Mouse (Mus musculus) spleen, adult 10 weeks (tissue): ENCODE data around the gene Zbtb8b. TPM values are rescaled to one million over a fixed set of nuclear protein-coding genes. Genes with fewer than 3 reads are reported as not detected.

Source experiments
- polyA plus RNA-seq: library from polyadenylated mRNA; stranded (reverse); fragments of 350-450 nt; fragmentation: Illumina TruSeq; extraction: RNeasy Lipid Tissue Mini Kit (QIAGEN cat#74804); gene quantifications from one replicate; pipeline ENCODE4 v1.2.3, GENCODE M21; 2015; ENCODE audit warnings: low replicate concordance; ENCODE audit not compliant: insufficient read depth

Zbtb8b gene
- not detected for polyA plus RNA-seq

DNA sequence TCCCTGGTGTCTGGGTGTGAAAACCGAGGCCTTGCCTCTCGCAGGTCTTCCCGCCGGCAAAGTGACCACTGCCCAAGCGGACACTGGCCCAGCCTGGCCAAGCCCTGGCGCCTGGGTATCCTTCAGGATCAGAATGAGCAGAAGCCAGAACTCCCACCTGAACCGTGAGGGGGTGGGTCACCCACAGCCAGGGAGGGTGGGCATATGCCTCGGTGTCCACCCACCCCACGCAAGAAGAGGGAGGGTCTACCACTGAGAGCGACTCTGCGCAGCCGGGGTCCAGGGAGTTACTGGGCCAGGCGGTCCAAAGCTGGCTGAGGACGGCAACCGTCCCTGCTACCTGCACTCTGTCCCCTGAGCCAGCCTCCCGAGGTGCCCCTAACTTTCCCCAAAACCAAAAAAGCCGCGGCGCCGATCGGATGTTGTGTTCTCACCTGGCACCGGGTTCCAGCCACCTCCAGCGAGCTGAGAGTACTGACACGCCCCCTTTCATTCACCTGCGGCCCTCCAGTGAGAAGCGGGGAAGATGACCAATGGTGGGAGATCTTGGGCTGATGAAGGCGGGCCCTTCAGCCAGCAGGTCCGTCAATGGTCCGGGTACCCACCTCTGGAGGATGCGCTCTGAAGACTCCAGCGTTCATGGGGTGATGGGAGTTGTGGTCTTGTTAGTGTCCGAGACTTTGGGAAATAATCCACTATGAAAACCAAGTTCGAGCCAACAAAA lies at the start of gene Zbtb8b:
Gene Zbtb8b (minus strand): TSS at position 514 of the 724 bp plus-strand sequence.

DNA sequence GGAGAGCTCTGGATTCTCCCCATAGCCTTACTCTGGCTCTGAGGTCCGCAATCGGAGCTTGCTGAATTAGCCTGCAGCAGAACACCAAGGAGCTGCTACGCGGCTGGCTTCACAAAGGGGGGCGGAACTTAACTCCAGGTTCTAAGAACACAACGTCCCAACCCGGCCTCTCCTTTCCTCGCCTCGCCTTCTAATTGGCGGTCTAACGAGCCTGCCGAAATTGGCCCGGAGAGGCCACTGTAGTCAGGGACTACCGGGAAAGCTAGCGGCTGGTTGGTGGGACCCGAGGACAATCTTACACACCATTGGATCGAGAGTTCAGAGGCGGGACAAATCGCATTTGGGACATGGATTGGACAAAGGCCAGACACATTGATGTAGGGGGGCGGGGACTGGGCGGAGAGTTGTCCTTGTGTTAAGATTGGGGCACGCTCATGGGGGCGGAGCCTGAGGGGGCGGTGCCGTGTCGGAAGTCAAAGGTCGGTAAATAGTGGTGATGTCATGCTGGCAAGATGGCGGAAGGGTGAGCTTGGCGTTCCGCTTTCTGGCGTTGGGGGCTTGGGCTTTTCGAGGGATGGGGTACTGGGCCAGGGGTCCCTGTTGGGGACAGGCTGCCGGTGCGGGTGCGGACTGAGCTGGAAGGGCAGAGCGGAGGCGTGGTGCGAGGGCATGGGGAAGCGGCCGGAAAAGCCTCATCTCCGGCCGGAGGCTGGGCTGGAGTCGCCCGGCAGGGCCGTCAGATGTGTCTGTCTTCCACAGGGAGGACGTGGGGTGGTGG lies 20.7 kb upstream of the Zbtb8b start, which contains the start of gene Bsdc1:
Gene Bsdc1 (plus strand): TSS at position 399 of the 778 bp plus-strand sequence.

DNA sequence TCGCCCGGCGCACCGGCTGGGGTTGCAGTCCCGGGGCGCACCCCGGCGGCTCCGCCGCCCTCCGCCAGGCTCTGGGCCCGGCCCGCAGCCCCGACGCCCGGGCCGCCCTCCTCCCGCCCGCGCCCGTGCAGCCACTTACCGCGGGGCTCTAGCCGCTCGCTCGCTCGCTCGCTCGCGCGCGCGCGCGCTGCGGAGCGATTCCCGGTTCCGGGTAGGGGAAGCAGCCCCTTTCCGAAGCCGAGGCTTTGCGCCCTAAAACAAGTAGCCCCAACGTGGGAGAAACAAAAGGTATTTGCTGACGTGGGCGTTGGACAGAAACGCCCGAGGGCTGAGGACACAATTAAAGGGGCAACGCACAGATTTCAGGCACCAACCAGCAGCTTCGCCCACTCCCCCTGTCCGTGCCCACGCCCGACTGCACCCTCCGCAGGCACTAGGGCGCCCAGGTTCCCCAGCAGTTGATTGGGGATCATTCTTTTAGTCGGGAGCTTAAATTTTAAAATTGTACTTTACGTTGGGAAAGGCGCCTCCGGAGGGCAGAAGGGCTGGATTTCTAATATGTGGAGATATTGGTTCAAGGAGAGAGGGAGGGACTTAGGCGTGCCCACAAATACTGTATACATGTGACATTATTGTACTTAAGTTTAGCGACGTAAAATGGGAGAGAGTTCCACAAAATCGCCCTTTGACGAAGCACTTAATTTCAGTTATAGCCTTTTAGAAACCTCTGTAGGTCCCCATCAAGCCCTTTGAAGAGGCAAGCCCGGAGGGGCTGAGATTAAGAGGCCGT lies 62.9 kb downstream of the Zbtb8b start, which contains the start of gene Zbtb8a:
Gene Zbtb8a (minus strand): TSS at position 516 of the 790 bp plus-strand sequence.

Other genes with a start within 250 kb of the Zbtb8b start
- gene C77080, start 179.4 kb downstream of the Zbtb8b start, polyA plus RNA-seq = 0.61 TPM
- gene Sync, start 153.2 kb downstream of the Zbtb8b start, polyA plus RNA-seq = 1.9 TPM
- gene Rbbp4, start 105.5 kb downstream of the Zbtb8b start, polyA plus RNA-seq = 154 TPM
- 119 TPM for gene Zbtb8os, start 105.2 kb downstream of the Zbtb8b start, polyA plus RNA-seq
- gene Zbtb8a, start 62.7 kb downstream of the Zbtb8b start, polyA plus RNA-seq = 4.8 TPM
- 45.0 TPM for gene Bsdc1, start 20.7 kb upstream of the Zbtb8b start, polyA plus RNA-seq
- gene Tssk3, start 50.2 kb upstream of the Zbtb8b start, polyA plus RNA-seq = not detected
- not detected for gene Fam229a, start 50.3 kb upstream of the Zbtb8b start, polyA plus RNA-seq
- 79.0 TPM for gene Marcksl1, start 72.7 kb upstream of the Zbtb8b start, polyA plus RNA-seq
- gene Hdac1, start 101.9 kb upstream of the Zbtb8b start, polyA plus RNA-seq = 187 TPM
- 95.5 TPM for gene Lck, start 132.8 kb upstream of the Zbtb8b start, polyA plus RNA-seq
- 10.3 TPM for gene Fam167b, start 137.7 kb upstream of the Zbtb8b start, polyA plus RNA-seq
- gene Eif3i, start 159.8 kb upstream of the Zbtb8b start, polyA plus RNA-seq = 119 TPM
- 211 TPM for gene Tmem234, start 159.8 kb upstream of the Zbtb8b start, polyA plus RNA-seq
- gene Dcdc2b, start 173.4 kb upstream of the Zbtb8b start, polyA plus RNA-seq = 1.8 TPM
- gene Iqcc, start 178.2 kb upstream of the Zbtb8b start, polyA plus RNA-seq = 26.7 TPM
- 29.6 TPM for gene Ccdc28b, start 183.1 kb upstream of the Zbtb8b start, polyA plus RNA-seq
- 29.1 TPM for gene Txlna, start 200.2 kb upstream of the Zbtb8b start, polyA plus RNA-seq
- 34.8 TPM for gene Kpna6, start 231.9 kb upstream of the Zbtb8b start, polyA plus RNA-seq